Mouse (Mus musculus): ENCODE measurements around the gene Slc25a26.

Slc25a26 gene

GRCm38 (mm10) chr6:94644641-94645040 is 144.5 kb downstream of the Slc25a26 start:
- no peak for DNase-seq

GRCm38 (mm10) chr6:94645723-94646122 is 145.6 kb downstream of the Slc25a26 start:
- no peak for DNase-seq

DNA sequence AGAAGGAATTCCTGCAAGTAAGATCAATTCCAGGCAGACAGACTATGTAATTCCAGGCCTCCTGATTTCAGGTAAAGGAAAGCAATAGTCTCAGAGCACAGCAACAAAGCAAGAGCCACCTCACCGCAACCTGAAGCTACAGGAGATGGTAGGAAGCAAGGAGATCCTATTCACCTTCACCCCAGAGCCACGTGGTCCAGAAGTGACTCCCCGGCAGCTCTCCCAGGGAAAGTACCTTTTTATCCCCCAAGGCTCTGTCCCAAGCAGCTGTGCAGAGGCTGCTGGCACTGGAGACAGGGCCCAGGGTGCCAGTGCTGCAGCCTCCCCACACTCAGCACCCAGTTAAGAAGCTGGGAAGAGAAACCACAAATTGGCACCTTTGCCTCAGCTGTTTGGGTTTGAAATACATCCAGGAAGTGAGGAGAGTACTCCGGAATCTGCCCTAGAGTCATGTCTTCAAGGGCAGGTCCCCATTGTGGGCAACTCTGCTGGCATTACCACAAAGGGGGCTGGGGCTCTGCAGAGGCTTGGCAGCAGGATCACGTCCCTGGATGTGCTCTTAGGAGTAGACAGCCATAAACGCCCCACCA is 146.2 kb downstream of the Slc25a26 start:
- no peak for DNase-seq

DNA sequence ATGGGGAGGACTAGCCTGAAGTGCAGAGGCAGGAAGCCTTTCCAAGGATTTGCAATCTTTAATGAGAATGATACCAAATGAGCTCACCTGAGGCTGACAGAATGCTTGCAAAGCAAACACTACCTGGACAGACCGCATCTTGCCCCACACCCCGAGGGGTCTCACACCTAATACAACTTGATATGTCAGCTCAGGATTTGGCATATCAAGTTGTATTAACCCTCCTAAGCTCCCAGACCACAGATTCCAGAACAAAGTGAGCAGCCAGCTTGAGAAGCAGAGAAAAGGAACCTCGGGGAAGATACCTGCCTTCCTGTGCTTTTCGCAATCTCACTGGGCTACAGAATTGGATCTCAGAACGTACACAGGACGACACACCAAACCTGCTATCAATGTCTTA is 146.8 kb downstream of the Slc25a26 start:
- no peak for DNase-seq

GRCm38 (mm10) chr6:94647574-94648430 is 147.7 kb downstream of the Slc25a26 start:
- DNase-seq, result peak; percentile 34

GRCm38 (mm10) chr6:94648496-94648895 is 148.4 kb downstream of the Slc25a26 start:
- DNase-seq, result no peak

GRCm38 (mm10) chr6:94649637-94650036 is 149.5 kb downstream of the Slc25a26 start:
- no peak for DNase-seq

DNA sequence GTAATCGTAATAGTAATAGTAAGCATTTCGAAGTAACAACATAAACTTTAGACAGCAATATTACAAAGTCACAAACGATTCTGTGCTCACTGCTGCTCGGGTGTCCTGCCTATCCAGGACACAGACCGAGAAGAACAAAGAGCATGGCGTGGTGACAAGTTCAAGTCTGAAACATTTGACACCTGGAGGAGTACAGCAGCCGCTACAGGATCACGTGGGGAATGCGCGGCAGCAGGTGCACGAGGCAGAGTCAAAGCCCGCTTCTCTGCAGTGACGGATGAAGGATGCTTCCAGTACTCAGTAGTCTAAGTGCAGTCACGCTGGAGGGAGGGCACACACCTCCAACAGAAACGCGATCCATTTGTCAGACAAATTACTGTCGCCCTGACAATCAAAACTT is 151.4 kb downstream of the Slc25a26 start:
- no peak for DNase-seq

DNA sequence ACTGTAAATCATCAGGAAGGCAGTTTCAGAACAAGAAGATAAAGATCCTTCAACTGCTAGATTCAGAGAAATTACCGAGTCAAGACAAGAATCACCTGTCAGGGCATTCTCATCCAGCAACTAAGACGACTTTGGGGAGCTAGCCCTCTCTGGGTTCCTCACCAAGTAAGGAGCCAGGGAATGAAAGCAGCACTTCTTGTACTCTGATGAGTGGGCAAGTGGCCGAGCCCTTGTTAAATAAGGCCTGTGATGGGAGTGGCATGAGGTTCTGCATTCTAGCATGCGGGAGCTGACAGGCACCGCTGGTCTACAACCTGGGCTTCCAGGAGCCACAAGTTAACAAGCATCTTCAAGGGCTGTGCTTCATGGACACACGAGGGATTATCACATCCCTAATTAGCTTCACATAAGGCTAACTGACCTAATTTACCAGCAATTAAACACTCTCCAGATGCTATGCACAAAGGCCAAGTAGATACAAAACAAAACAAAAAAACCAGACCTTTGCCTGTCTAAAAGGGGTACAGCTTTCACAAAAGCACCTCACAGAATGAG is 152.6 kb downstream of the Slc25a26 start:
- DNase-seq, result no peak

DNA sequence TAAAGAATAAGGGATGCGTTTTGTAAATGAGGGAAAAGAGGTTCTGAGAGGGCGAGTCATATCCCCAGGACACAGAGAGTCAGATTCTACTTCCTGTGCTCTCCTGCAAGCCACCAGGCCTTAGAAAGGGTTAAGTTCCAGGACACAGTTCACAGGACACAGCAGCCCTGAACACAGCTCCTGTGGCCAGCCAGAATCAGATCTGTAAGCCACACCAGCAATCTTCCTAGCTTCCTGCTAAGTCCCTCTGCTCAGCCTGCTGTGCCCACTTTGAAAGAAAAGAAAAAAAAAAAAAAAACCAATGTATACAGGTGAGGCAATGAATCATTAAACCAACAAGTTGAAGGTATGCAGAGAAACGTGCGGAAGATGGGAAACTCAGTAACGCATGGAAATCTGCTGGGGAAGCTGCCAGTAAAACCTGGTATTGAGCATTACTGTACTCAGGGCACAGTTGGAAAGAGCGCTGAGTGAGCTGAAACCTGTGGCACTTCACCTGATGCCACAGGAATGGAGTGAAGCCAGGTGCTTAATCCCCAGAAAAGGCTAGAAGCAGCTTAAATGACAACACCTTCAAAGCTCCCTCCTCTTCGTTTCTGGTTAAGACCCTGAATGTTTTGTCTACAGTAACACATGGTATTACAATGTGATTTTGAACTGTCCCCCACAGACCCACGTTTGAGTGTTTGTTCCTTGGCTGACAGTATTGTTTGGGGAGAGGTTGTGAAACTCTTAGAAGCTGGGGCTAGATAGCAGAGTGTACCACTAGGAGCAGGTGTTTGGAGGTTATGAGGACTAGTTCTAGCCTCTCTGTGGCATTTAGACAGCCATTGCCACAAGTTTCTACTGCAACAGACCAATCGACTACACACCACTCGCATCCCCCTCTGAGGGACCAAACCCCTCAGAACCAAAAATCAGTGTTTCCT is 153.5 kb downstream of the Slc25a26 start:
- DNase-seq, result no peak

All from right cerebral cortex, postnatal 4 days (tissue).